Mouse (Mus musculus): ENCODE measurements at regions not wholly inside any gene's neighbourhood (a gene's known extent, or its start where the extent isn't known, plus 50 kb on each side); places are given as distances from the start of the nearest gene placed in this dataset.

- DNase-seq, result no peak
Observed at GRCm38 (mm10) chrX:11180194-11180816, 118.8 kb upstream of the H2al1a start.

- no peak for DNase-seq
Observed at GRCm38 (mm10) chrX:11181855-11182254, 117.2 kb upstream of the H2al1a start.

GRCm38 (mm10) chrX:11190851-11191250, 108.2 kb upstream of the H2al1a start:
- no peak for DNase-seq

GRCm38 (mm10) chrX:11204135-11204534, 94.9 kb upstream of the H2al1a start:
- DNase-seq, result no peak

GRCm38 (mm10) chrX:11209895-11210294, 89.2 kb upstream of the H2al1a start:
- DNase-seq, result no peak

GRCm38 (mm10) chrX:11212811-11213210, 86.2 kb upstream of the H2al1a start:
- no peak for DNase-seq

GRCm38 (mm10) chrX:11213492-11213891, 85.6 kb upstream of the H2al1a start:
- no peak for DNase-seq

GRCm38 (mm10) chrX:11239066-11239465, 60.0 kb upstream of the H2al1a start:
- no peak for DNase-seq

GRCm38 (mm10) chrX:11245576-11245975, 53.5 kb upstream of the H2al1a start:
- no peak for DNase-seq

All from kidney, adult 11 months (tissue).